Mouse (Mus musculus) erythroblast, embryonic 14.5 days (primary cell): Measurements from ENCODE around the gene Gm3298.
"Not testable (repeated sequence)": the region's sequence is repeated elsewhere in the genome, so short reads cannot be mapped to it uniquely, and the experiment has no call there.

Source experiments
- GATA1 ChIP-seq: IDR thresholded peaks from 2 replicates; pipeline ENCODE4 v1.6.1; 2012; ENCODE audit warnings: low read length, inconsistent platforms, mixed read lengths
- TAL1 ChIP-seq: IDR thresholded peaks from 3 replicates; pipeline ENCODE4 v1.6.1; 2012; ENCODE audit warnings: low read length, inconsistent platforms, mixed read lengths

- TF ChIP-seq TAL1, GATA1: not testable (repeated sequence)
Observed at GRCm38 (mm10) chr14:5050329-5050728, 34.6 kb downstream of the Gm3298 start, which contains the start of gene 4930555G01Rik.
